Mouse (Mus musculus): ENCODE measurements around the gene Gm20388.

Gm20388 gene

DNA sequence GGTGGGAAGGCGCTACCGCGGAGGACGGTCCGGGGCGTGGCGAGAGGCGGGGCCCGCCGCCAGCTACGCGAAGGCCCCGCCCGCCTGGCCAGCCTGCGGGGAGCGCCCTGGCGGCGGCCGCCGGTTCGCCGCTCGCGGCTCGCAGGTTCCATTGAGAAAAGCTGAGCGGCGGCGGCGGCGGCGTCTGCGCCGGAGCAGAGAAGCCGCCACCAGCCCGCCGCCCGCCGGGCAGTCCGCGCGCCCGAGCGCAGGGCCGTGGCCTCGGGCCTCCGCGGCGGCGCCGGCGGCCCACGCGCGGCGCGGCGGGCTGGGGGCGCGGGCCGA is 2371.4 kb downstream of the Gm20388 start, which contains the start of gene Zfpm1:
Gene Zfpm1 (plus strand): TSS at position 107 of the 324 bp plus-strand sequence.
- in situ Hi-C loops (cut with MboI, MseI): loop anchor here (5.0 to 25.0 kb wide), 2 partner anchors 95 to 1280 kb away; partner anchors contain the start of gene Zc3h18

DNA sequence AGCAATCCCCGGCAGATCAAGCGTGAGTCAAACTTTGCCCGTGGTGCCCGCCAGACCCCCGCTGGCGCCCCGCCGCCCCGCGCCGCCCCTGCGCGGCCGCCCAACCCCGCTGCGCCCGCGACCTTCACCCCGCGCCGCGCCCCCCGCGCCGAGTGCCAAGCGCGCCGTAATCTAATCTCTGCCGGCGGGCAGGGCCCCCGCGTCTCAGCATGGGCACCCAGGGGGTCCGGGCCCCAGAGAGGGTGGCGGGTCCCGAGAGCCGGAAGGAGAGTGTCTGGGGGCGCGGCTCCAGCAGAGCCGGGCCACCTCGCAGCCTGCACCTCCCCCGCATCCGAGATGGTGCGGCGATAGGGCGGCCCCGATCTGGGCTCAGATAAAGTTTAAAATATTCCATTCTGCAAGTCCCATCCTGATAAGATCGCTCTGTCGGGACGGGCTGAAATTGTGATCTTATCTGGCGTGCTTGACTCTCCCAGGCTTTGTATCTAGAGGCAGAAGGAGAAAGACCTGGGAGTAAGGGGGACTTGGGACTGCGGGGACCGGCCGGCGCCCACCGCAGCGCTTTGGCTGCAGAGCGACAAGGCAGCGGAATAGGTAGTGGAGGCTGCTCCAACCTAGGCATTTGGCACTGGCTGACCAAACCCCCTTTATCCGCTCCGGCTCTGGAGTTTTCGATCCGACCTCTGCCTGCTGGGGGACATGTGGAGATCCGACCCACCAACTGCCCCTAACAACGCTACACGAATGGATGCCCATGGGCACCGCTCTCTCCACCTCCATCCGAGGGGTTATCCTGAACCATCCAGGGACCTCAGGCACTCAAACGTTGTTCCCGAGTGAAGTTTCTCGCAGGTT is 2372.1 kb downstream of the Gm20388 start:
- in situ Hi-C loops (cut with MboI, MseI): loop anchor here (5.0 to 25.0 kb wide), 2 partner anchors 95 to 1280 kb away; partner anchors contain the start of gene Zc3h18

DNA sequence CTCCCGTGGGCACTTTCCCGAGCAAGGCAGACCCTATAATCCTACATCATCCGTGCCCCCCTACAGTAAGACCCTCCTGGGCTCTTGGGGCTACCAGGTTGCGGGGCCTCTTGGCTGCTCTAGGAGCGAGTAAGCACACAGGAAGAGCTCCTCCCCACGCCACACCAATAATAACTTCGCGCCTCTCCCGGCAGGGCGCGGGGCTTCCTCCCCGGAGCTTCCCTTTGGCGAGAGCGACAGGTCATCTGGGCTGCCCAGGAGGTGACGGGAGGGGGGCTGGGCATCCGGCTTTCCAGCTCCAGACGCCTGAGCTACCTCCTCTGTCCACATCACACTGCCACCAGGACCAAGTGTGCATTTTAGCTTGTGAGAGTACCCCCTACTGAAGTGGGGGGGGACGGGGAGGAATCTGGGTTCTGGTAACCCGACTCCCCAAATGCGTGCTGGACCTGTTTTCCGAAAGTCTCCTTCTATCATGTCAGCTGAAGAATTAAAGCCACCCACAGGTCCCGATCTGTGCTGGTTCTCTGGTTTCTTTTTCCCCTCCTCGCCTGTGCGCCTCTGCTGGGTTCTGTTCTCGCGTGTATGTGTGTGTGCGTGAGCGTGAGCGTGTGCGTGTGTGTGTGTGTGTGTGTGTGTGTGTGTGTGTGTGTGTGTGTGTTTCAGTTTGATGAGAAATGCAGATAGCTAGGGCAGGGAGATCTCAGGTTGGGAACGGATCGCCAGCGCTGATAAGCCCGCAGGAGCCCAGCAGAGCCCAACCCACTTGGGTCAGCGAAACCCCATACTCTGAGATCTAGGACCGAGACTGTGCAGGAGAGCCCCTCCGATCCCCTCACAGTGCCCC is 2372.9 kb downstream of the Gm20388 start:
- in situ Hi-C loops (cut with MboI, MseI): loop anchor here (5.0 to 25.0 kb wide), 2 partner anchors 94 to 1279 kb away; partner anchors contain the start of gene Zc3h18

DNA sequence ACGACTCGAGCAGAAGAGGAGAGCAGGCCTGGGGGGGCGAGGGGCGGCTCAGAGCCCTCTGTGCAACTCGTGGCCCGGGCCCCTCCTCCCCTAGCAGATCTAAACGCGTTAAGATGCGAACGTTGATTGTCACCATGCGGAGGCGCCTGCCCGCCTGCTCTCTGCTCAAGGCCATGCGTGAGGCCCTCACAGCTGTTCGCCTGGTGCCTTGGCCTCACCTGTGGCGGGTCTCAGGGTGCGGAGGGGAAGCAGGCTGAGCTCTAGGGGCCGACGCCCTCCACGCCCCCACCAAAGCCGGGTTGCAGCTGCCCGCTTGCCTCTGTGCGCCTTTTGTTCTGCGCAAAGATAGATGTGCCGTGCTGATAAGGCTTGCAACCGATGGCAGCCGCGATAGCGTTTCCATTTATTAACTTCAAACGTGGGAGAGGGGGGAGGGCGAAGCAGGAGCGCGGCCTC is 2373.6 kb downstream of the Gm20388 start:
- in situ Hi-C loops (cut with MboI, MseI): loop anchor here (5.0 to 25.0 kb wide), 2 partner anchors 93 to 1278 kb away; partner anchors contain the start of gene Zc3h18

DNA sequence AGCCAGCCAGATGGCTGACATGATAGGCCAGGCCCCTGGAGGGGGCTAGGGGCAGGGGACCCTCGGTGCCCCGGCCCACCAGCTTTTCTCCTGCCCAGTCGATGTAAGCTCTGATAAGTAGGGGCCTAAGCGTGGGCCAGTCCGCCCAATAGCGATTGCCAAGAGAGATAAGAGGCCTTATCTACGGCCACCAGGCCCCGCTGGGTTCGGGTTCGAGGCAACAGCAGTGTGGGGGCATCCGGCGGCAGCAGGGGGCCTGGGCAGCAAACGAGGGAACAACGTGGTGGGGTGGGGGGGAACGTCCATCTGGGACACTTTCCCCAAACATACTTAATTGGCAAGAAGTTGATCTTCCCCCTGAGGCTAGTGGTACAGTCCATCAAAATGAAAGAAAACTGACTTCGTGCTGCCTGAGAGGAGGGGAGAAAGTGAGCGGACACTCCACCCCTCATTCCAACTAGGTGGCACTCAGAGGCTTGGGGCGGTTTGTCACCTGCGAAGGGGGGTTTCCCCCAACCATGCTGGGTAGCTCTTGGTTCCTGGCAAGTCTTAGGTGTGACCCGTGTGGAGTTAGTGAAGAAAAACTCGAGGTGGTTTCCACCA is 2374.1 kb downstream of the Gm20388 start:
- in situ Hi-C loops (cut with MboI, MseI): loop anchor here (5.0 to 25.0 kb wide), 3 partner anchors 93 to 1278 kb away; partner anchors contain the start of genes Cdt1 and Zc3h18

DNA sequence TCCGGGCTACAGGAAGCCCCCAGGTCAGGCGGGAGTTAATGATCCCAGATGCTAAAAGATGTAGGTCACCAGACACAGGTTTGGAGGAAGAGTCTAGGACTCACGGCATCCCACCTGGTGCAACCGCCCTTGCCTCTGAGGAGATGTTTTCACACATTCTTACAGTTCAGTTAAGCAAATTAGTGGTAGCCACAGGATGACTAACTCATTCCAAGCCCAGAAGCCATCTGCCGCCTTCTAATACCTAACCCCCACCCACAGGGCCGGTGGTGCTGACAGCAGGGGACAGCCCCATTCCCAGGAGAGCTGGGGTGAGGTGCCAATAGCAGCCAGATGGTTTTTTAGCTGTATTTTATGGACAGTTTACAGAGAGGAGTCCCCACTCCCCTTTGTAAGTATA is 2375.1 kb downstream of the Gm20388 start:
- in situ Hi-C loops (cut with MboI, MseI): loop anchor here (5.0 to 25.0 kb wide), 2 partner anchors 282 to 1277 kb away; partner anchors contain the start of gene Cdt1

DNA sequence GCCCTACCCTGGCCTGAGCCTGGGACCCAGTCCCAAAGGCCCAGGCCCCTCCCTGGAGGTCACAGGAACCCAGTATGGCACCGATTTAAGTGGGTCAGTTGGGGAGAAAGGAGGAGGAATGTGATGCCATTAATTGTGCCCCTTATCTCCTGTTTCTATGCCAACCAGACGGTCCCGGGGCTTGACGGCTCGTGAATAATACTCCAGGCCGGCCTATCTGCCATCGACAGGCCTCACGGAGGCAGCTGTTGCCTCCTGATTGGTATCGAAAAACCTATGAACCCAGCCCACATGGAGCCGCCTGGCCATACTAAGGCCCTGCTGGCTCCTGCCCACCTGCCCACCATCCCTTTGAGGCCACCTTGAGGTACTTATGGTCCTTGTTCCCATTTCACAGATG is 2376.3 kb downstream of the Gm20388 start:
- in situ Hi-C loops (cut with MboI, MseI): loop anchor here (5.0 to 25.0 kb wide), 2 partner anchors 280 to 1275 kb away; partner anchors contain the start of gene Cdt1

DNA sequence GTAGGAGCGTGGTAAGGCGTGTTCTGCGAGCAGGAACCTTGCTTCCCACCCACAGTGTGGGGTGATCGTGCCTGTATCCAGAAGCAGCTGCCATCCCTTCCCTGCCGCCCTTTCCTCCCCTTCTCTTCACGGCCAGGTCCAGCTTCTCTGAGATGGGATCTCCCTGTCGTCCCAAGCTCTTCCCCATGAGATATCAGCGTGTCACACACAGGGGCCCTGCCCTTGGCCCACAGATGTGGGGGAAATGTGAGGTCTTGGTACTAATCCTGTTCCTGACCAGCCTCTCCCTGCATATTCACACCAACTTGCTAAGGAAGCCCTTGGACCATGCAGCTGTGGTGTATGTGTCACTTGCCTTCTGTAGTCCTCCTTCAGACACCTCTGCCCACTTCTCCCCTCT is 2377.1 kb downstream of the Gm20388 start:
- in situ Hi-C loops (cut with MboI, MseI): loop anchor here (5.0 to 25.0 kb wide), 2 partner anchors 280 to 1275 kb away; partner anchors contain the start of gene Cdt1

DNA sequence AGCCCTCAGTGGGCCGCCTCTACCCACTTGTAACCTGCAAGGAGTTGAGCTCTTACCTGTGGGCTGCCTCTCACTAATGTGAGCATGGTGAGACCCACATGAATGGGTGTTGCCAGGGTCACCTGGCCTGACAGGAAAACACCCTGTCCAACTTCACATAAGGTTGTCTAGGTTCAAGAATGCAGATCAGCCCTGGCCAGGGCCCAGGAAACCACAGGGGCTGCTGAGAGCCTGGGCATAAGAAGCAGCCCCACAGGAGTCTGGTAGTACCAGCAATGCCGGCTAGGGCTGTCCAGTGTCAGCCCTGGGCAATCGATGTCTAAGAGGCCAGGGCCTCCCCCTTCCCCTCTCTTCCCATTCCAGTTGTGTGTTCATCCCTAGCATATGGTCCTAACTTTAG is 2377.7 kb downstream of the Gm20388 start:
- in situ Hi-C loops (cut with MboI, MseI): loop anchor here (5.0 to 25.0 kb wide), 2 partner anchors 279 to 1274 kb away; partner anchors contain the start of gene Cdt1

DNA sequence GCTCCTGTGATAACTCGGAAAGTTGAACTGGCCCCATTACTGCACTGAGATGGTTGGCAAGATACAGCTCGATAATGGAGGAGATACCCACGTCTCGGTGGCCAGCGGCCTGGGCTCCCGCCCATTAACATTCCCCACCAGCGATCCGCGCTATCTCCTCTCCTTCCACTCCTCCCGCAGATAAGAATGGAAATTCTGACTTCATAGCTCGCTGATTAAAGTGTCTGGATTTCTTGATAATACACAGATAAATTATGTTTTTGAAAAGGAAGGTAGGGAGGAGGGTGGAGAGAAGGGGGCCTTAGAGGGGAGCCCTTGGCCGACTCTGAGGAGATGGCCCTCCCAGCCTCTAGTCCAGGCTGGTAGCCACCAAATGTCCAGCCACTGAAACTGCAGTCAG is 2380.4 kb downstream of the Gm20388 start:
- in situ Hi-C loops (cut with MboI, MseI): loop anchor here (25.0 kb wide), 1 partner anchor 1271 kb away; no protein-coding TSS in a partner anchor

DNA sequence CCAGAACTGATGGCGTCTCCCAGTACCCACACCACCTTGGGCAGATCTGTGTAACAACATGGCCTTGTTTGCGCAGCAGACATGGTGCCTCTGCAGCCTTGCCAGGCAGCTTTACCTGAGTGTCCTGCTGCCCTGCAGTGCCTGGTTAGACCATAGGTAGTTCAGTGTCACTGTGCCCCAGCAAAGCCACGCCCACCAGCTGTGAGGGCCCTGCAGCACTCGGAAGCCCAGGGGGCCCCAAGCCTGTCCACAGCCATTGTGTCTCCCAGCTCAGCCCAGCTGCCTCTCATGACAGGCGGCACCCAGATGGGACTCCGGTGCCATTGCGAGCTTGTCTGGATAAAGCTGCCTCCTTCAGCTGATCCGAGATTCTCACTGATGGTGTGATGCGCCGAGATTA is 2380.9 kb downstream of the Gm20388 start:
- in situ Hi-C loops (cut with MboI, MseI): loop anchor here (25.0 kb wide), 1 partner anchor 1271 kb away; no protein-coding TSS in a partner anchor

DNA sequence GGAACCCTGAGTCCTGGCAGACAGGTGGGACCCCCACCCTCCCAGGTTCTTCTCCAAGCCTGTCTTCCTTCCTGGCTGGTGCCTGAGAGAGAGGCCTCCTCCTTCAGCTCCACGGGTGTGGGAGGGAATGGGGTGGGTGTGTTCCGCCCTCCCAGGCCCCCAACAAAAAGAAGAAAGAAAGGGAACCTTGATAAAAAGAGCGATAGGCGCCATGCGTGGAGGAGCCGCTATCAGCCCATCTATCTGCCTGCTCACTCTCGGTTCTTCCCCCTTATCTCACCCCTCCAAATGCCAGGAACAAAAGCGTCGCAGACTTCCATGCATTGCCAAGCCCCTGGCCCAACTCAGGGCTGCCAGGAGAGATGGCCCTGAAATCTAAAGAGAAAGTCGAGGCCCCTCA is 2382.8 kb downstream of the Gm20388 start:
- in situ Hi-C loops (cut with MboI, MseI): loop anchor here (25.0 kb wide), 1 partner anchor 1269 kb away; no protein-coding TSS in a partner anchor

DNA sequence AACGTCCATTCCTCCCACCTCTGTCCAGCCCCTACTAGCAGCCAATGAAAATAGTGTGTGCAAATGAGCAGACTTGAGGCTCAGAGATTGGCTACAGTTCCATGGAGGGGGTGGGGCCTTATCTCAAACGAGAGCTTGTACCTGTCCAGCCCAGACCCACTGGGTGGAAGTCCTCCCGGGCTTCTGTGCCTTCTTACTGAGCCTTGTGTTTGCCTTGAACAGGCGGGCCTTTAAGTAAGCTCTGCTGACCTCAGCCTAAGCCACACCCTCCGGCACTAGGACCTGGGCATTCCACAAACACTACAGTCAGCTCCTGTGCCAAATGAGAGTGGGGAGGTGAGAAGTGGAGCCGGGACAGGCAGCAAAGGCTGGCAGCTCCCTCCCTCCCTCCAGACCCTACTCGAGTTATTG is 2383.6 kb downstream of the Gm20388 start:
- in situ Hi-C loops (cut with MboI, MseI): loop anchor here (25.0 kb wide), 1 partner anchor 1268 kb away; no protein-coding TSS in a partner anchor

DNA sequence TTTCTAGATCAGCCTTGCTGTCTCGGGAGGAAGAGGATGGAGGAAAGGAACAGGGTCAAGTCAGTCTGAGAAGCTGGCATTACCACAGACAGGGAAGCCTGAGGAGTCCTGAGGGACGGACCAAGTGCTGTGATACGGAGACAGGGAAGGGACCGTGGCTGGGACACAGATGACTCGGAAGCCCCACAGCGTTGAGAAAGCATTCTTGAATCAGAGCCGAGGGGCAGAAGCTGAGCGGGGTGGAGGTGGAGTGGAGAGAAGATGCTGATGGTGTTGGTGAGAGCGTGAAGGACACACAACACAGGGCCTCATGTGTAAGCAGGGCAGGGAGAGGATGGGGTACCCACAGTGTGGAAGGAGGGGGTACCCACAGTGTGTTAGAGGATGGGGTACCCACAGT is 2384.7 kb downstream of the Gm20388 start:
- in situ Hi-C loops (cut with MboI, MseI): loop anchor here (25.0 kb wide), 1 partner anchor 1267 kb away; no protein-coding TSS in a partner anchor

DNA sequence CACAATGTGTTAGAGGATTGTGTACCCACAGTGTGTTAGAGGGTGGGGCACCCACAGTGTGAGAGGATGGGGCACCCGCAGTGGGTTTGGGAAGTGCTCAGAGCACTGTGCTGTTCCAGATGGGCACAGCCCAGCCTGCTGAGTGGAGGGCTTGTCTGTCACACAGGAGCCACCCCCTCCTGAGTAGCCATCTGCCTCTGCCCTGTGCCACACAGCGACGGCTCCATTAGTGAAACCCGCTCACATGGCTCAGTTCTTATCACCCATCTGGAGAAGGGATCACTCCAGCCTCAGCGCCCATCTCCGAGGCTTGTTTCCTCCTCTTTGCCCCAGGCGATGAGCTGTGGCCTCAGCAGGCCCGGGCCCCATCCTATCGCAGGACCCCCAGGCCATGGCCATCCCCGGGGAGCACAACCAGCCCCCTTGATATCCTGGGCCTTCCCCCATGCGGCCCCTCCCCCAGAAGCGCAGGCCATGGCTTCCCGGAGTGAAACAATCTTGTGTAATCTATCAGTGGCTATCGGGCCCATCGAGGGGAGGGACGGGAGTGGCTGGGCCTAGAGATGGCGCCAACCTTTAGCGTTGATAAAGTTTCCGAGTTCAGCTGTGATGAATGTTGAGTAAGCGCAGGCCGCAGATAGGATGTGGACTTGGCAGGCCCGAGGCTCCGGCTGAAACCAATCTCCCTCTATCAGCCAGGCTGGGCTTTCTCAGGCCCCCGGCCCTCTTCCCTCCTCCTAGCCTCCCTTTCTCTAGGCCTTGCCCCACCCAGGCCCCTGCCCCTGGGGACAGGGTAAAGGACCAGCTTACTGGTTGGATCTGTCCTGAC is 2385.7 kb downstream of the Gm20388 start:
- in situ Hi-C loops (cut with MboI, MseI): loop anchor here (25.0 kb wide), 1 partner anchor 1266 kb away; no protein-coding TSS in a partner anchor

DNA sequence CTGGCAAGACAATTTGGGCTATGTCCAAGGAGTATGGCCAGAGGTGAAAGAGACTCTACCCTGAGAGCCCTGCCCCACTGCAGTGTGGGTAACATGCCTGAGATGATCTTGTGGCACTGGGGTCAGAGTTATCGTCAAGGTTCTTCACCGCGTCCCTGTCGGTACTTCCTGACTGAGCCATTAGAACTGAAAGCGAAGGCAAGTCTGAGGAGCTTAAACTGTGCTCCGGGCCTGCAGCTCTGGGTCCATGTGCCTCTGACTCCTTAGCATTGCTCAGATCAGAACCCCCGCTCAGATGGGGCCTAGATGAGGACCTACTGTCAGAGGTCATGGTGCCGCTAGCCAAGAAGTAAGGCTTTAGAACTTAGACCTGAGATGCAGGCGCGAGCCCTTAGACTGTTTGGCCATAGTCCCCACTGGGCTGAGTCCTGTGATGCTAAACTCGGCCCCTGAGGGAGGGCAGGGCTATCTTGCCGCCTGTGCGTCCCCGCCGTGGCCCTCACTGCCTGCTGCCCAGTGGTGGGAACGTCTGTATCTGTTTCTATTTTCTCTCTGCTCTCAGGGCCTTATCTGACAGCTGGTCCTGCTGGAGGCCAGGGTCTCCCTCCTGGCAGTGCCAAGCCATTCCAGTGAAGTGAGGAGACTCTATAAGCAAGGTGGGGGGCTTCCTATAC is 2389.1 kb downstream of the Gm20388 start:
- in situ Hi-C loops (cut with MboI, MseI): loop anchor here (25.0 kb wide), 1 partner anchor 1263 kb away; no protein-coding TSS in a partner anchor

DNA sequence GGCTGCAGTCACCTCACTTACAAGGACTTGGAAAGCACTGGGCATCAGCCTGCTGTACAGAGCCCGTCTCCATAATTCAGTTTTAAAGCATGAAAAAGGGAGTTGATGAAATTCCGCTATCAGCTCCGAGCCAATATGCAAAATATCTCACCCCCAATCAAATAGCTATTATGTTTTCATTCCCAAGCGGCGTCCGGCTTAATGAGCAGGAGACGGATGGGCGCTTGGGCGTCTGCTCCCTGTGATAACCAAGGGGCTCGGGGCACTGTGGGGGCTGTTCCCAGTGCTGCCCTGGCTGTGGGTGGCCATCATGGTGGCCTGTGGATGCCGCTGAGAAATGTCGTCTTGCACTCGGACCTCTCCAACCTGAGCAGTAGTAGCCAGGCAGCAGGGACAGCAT is 2390.4 kb downstream of the Gm20388 start:
- in situ Hi-C loops (cut with MboI, MseI): no loop called here

DNA sequence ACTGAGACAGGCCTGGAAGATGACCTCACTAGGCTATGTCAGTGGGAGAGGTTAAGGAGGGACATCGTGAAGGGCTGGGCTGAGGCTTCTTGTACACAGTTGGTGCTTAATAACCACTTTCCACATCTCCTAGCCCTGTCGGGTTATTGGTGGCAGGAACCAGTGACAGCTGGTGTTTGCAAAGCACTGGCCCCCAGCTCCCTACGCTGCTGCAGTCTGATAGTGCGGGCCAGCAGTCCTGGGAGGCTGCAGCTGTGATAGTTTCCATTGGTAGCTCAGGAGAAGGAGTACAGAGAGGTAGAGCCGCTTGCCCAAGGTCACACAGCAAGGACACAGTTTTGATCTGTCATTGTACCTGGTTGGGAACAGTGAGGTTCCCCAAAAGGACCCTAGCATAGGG is 2391.2 kb downstream of the Gm20388 start:
- in situ Hi-C loops (cut with MboI, MseI): no loop called here

DNA sequence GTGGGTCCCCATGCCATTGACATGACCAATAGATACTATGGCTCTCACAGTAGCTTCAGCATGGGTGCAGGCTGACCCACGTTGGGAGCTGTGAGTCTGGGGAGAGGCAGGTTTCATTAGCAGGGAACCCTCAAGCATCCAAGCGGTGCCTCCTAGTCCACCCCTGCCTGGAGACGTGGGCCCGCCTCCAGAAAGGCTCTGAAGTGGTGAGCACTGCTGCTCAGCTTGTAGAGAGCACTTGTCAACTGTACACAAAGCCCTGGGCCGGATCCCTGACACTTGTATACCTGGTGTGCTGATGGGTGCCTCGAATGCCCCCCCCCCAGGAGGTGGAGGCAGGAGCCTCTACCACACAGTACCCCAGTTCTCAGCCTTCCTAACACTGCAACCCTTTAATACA is 2392.8 kb downstream of the Gm20388 start:
- in situ Hi-C loops (cut with MboI, MseI): no loop called here

Data from T-helper 1 cell (primary cell).